Mouse (Mus musculus) megakaryocyte, adult 5-6 weeks (primary cell): Measurements from ENCODE around the gene Eid1. TPM values are rescaled to one million over a fixed set of nuclear protein-coding genes. Genes with fewer than 3 reads are reported as not detected.

Experiments
- ATAC-seq: 2 replicates; pipeline ENCODE4 v1.8.0; 2016; ENCODE audit warnings: mild to moderate bottlenecking, inconsistent platforms; ENCODE audit not compliant: poor library complexity, severe bottlenecking
- total RNA-seq, 2 experiments: library from RNA; stranded (forward) in 1 of 2; stranded (reverse) in 1 of 2; fragments of 153-499, 151-499 nt in 1 of 2; fragments of 221-1000, 200-1000 nt in 1 of 2; gene quantifications; 2 replicates each; pipeline versions ENCODE4 v1.2.3 to v1.2.4; 2015 to 2017

Gene Eid1
- total RNA-seq, 2 experiments from 2014 or later: 78.6 to 121 TPM

- peak; percentile 93 for ATAC-seq
Measured at GRCm38 (mm10) chr2:125667184-125667583, 5.7 kb upstream of the Eid1 start.

DNA sequence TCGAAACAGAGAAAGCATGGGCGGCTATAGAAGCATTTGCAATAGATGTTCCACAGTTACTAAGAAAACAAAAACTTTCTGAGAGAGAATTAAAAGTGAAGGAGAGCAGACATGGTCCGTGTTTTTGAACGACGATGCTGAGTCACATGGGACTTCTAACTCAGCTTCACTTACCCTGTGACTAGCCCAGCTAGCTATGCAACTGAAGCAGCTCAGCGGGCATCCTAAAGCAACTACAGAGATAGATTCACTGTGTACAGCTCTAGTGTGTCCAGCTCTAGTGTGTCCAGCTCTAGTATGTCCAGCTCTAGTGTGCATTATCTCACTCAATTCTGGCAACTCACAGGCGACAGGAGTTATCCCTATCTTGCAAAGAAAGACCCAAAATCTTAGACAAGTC lies 5.2 kb upstream of the Eid1 start:
- 0 out of 2 replicates have a peak, but pooled peaks have one; percentile 10 for ATAC-seq

- no peak for ATAC-seq
Measured at GRCm38 (mm10) chr2:125670846-125671245, 2.0 kb upstream of the Eid1 start.

DNA sequence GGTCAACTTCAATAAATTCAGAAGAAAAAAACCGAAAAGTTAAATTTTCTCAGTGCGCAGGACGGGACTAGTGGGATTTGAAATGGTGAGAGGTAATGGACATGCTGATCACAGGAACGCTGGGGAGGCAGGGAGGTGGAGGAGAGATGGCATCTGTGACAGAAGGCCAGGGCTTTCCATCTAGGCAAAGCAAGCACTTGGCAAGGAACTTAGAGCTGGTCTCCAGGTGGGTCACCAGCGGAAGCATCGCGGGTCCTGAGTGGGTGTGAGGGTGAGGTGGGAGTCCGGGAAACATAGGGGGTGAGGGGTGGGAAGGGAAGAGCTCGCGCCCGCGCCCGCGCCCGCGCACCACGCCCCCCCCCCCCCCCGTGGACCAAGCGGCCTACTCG lies 333 bp upstream of the Eid1 start:
- ATAC-seq: 0 out of 2 replicates have a peak, but pooled peaks have one; percentile 0

GRCm38 (mm10) chr2:125681811-125682210 lies 8.9 kb downstream of the Eid1 start:
- no peak for ATAC-seq

DNA sequence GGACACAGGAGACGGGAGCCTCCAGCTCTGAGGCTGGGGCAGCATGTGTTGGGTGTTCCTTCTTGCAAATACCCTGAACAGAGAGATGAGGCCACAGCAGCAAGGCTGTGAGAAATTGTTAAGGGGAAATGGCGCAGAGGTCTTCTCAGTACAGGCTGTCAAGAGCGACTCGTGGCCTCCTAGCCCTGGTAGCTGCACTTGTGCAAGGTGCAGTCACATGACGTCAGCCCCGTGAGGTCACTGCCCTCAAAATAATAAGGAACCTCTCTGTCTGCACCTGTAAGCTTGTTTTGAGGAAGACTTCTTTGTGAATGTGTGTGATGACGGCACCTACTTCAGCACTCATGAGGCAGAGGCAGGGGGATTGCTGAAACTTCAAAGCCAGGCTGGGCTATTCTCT lies 11.0 kb downstream of the Eid1 start:
- ATAC-seq: peak; percentile 90

GRCm38 (mm10) chr2:125684559-125685440 lies 11.9 kb downstream of the Eid1 start:
- no peak for ATAC-seq

DNA sequence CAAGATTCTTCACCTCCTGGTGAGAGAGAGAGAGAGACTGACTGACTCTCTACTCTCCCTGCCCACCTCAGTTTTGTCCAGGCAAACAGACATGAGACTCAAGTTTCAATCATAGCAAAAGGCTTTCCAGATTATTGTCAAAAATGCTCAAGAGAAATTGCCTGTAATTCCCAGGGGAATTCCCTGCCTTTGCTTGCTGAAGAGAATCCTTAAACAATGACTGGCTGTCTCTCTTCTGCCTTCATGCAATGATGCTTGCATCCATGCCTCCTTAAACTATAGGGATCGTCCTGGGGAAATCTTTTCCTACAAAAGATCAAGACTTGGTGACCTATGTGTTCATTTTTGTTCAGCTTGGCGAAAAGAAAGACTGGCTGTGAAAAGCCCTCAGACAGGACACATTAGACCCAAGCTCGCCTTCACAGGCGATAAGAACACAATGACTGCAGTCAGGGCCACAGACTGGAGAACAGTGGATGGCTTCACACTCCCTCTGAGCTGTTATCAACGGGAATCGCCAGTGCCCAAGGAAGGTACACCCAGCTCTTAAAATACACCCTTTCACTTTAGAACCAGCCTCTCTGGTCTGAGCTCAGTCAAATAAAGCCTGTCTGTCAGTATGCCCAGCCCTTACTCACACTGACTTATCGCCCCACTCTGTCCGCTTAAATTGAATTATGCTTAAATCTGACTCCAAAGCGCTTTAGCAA lies 12.7 kb downstream of the Eid1 start:
- ATAC-seq: no peak

DNA sequence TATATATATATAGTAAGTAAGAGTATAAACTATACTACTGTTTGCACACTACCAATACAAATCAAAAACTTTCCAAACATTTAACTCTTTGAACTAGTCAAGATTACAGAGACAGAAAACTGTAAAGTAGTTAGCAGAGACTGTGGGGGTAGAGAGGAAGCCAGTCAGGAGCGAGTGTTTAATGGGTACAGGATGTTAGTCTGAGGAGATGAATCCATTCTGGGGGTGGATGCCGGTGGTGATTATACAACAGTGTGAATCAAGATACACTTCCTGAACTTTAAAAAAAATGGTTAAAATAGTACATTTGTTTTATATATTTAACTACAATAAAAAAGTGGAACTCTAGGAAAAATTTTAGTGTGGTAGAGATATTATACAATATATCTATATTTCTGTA lies 19.1 kb downstream of the Eid1 start:
- no peak for ATAC-seq

GRCm38 (mm10) chr2:125694798-125695197 lies 21.9 kb downstream of the Eid1 start:
- ATAC-seq: no peak

GRCm38 (mm10) chr2:125696219-125696618 lies 23.3 kb downstream of the Eid1 start:
- ATAC-seq: no peak

DNA sequence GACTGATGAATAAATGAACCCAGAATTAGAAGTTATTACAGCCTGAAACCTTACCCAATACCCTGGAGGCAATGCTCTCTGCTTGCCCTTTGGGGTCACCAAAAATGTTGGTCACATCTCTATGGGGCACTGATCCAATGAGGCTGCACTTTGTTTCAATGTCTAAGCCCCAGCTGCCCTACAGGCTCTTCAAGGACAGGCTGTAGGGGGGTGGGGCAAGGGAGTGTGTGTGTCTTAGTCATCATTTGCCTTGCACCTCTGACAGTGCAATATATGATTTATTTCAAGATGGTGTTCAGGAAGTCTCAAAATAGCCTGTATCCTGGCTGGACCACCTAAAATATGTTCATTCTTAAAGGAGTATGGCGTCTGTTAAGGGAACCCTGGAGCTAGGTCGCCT lies 28.7 kb downstream of the Eid1 start:
- no peak for ATAC-seq

DNA sequence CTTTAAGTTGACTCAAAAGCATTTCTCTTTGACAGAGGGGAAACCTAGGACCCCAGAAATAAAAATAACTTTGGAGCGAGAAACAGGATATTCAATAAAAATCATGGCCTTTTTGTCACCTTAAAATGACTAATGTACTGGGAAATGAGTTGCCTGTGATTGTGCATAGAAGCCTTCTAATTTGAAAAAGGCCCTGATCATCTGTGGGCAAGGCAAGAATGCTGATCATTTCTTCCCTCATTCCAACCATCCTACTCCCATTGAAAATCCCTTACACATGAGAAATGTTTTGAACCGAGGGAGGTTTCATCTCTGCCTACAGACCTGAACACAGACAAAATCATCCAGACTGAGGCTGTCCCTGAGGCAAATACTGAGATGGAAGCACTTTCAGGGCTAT lies 30.0 kb downstream of the Eid1 start:
- no peak for ATAC-seq

DNA sequence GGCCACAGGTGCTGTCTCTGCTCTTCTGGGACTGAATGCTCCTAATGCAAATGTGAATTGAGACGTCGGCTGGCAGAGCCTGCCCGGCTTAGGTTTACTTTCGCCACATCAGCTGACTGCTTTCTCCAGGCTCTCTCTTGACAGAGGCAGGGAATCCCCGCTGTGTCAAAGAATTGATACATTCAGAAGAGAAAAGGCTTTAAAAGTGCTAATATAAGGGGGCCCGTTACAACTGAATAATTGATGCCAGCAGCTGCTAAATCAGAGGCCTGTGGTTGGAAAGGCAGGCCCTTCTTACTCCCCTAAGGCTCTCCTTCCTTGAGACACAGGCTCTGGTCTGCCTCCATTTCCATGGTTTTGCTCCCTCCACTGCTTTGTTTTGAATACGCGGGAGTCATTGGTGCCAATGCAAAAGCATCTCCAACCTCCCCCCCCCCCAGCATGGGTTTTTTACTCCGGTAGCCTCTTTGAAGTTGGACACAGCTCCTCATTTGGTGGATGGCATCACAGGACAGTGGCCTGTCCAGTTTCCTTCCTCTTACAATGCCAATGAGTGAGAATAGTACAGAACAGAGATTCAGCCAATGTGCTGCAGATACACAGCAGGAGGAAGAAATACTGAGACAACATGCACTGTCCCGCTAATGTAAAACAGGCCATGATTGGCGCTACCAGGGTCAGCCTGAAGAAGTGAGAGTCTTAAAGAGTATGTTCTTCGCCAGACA lies 32.2 kb downstream of the Eid1 start:
- no peak for ATAC-seq

GRCm38 (mm10) chr2:125706510-125706921 lies 33.6 kb downstream of the Eid1 start:
- no peak for ATAC-seq

DNA sequence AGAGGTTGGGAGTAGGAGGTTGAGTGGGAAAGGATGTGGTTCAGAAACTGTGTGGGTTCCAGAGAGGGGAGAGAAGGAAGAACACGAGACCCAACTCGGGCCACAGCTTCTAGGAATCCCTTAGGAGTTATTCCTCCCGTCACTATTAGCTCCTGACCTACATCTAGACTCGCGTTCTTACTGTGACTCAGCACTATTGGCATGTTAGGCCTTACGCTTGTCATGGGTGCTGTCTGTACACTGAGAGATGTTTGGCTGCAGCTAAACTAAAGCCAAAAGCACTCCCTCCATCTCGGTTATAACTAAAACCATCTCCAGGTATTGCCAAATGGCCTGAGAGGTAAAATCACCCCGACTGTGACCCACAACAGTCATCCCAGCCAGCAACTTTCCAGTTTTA lies 43.7 kb downstream of the Eid1 start:
- no peak for ATAC-seq

- no peak for ATAC-seq
Measured at GRCm38 (mm10) chr2:125723086-125723407, 50.2 kb downstream of the Eid1 start.

- ATAC-seq: peak; percentile 53
Measured at GRCm38 (mm10) chr2:125723408-125724085, 50.7 kb downstream of the Eid1 start.

DNA sequence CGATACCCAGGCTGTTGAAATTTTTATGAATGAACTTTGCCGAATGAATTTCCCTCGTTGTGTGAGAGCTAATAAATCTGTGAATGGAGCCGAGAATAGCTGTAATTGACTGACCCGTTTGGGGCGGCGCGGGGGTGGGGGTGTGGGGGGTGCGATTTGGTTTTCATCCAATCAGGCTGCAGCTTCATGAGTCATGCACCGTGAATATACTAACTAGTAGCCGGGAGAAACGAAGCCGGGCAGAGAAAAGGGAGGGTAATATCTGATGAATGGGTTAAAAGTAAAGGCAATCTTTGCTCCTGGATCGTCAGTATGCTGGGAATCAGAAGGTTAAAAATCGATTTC lies 51.2 kb downstream of the Eid1 start, which contains the start of gene Shc4:
TSS of gene Shc4 (minus strand) at position 63 of the 345 bp plus-strand sequence.
- ATAC-seq: no peak
